Mouse (Mus musculus) limb, embryonic 10.5 days (tissue): ENCODE data around the gene Afg1l. TPM values are rescaled to one million over a fixed set of nuclear protein-coding genes. Genes with fewer than 3 reads are reported as not detected.

ENCODE experiments used
- polyA plus RNA-seq: library from polyadenylated mRNA; unstranded; fragments of >200 nt; fragmentation: Nextera tagmentation; extraction: Ambion mirVana; gene quantifications from 2 replicates; pipeline ENCODE4 v1.2.1, GENCODE M21; 2016

The Afg1l gene
- polyA plus RNA-seq, 1 experiment from 2014 or later: 4.6 TPM

Other genes starting within 250 kb of the Afg1l start
- gene Foxo3, start 201.8 kb downstream of the Afg1l start, polyA plus RNA-seq: 2.3 and 3.8 TPM in 2 replicates
- gene Snx3, start 23.5 kb upstream of the Afg1l start, polyA plus RNA-seq: 236 and 240 TPM in 2 replicates
- gene Nr2e1, start 105.1 kb upstream of the Afg1l start, polyA plus RNA-seq: not detected in 2 replicates
- gene Ostm1, start 105.3 kb upstream of the Afg1l start, polyA plus RNA-seq: 8.4 and 8.9 TPM in 2 replicates